Mouse (Mus musculus) adipocyte (in vitro differentiated cells): ENCODE data around the gene Mpzl2.
A peak's percentile ranks its signal among the peaks of the same experiment; 100 is the strongest.

ENCODE experiments used
- DNase-seq: peaks from one replicate; pipeline ENCODE4 v3.0.0-alpha.2; 2016; ENCODE audit warnings: low spot score

Mpzl2 gene

GRCm38 (mm10) chr9:45039499-45039898, at the start of gene Mpzl2:
Mpzl2 (plus strand) TSS chr9:45039799.
- no peak for DNase-seq

- no peak for DNase-seq
These were observed 47.8 kb upstream of the Mpzl2 start for GRCm38 (mm10) chr9:44991821-44992220.

DNA sequence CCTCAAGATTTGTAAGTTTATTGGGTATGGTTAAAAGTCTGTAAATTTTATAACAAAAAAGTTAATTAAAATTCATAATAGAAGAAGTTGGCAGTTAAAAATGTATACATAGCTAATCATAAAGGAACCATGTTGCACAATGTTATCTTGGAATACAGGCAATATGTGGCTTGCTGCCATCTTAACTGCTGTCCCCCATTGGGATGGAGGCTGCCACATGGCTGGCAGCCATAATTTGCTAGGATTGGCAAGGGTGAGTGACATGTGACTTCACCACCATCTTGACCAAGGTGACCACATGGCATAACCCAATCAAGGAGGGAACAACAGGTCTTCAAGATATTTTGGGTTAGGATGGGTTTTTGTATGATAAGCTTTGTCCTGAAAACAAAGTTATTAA, 47.3 kb upstream of the Mpzl2 start:
- DNase-seq, result peak; percentile 21

DNA sequence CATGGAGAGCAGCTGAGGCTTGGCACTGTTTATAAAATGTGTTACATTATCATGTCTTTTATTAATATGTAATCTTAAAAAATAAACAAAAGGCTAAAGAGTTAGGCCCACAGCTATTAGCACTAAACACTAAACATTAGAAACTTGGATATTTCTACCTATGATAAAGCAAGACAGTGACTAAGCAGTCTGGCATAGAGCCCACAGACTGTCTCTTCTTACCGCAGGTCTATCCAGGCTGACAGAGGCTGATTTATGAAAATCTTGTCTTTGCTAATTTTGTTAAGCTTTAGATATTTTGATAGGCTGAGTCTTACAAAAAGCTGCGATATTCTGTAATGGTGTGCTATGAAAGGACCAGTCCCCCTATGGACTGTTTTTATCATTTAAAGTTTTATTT, 46.3 kb upstream of the Mpzl2 start:
- no peak for DNase-seq

DNA sequence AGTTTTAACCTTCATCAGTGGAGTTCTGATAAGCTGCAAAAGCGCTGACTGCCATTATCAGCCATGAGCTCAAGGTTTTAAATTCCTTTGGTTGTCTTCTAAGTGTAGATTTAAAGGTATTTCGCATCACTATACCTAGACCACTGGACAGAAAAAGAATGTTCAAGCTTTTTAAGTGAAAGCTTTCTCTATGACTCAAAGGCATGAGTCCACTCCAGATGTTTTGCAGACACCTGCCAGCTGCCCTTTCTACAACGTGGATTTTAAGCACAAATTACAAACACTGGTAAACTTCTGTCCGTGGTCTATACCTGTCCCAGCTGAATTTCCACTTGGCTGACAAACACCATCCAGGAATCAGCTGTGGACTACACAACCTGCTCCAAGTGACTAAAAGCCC, 44.6 kb upstream of the Mpzl2 start:
- DNase-seq, result no peak

- DNase-seq, result no peak
These were observed 43.0 kb upstream of the Mpzl2 start for GRCm38 (mm10) chr9:44996590-44996989.

GRCm38 (mm10) chr9:44998138-44998537, 41.5 kb upstream of the Mpzl2 start:
- no peak for DNase-seq

GRCm38 (mm10) chr9:44999171-44999570, 40.4 kb upstream of the Mpzl2 start:
- DNase-seq, result no peak

- DNase-seq, result no peak
These were observed 39.8 kb upstream of the Mpzl2 start for GRCm38 (mm10) chr9:44999776-45000175.

- DNase-seq, result no peak
These were observed 39.4 kb upstream of the Mpzl2 start for GRCm38 (mm10) chr9:45000249-45000648.

- DNase-seq, result no peak
These were observed 32.2 kb upstream of the Mpzl2 start for GRCm38 (mm10) chr9:45007404-45007803.

GRCm38 (mm10) chr9:45008342-45008741, 31.3 kb upstream of the Mpzl2 start:
- DNase-seq, result no peak

GRCm38 (mm10) chr9:45009180-45010078, 30.2 kb upstream of the Mpzl2 start, which contains the start of gene Cd3e:
Cd3e (minus strand) TSS chr9:45009627.
- DNase-seq, result no peak

GRCm38 (mm10) chr9:45010461-45010860, 29.1 kb upstream of the Mpzl2 start:
- no peak for DNase-seq

DNA sequence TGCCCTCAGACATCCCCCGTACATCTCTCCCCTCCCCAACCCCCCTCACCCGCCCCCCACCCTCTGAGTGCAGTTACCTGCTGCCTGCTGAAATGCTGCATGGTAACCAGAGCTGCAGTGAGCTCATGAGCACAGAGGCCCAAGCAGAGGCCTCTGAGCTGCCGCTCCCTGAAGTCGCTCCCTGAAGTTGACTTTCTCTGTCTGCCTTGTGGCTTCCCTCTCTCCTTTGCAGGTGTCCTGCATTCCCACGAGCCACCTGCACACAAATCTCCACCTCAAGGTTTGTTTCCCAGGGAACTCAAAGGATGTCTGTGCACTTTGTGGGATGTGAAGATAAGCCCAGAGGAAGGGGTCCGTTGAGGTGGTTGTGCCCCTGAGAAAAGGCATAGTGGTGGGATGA, 28.3 kb upstream of the Mpzl2 start:
- no peak for DNase-seq

- no peak for DNase-seq
These were observed 24.7 kb upstream of the Mpzl2 start for GRCm38 (mm10) chr9:45014879-45015278.

- DNase-seq, result no peak
These were observed 23.8 kb upstream of the Mpzl2 start for GRCm38 (mm10) chr9:45015841-45016240.

- no peak for DNase-seq
These were observed 21.6 kb upstream of the Mpzl2 start for GRCm38 (mm10) chr9:45018031-45018430.

DNA sequence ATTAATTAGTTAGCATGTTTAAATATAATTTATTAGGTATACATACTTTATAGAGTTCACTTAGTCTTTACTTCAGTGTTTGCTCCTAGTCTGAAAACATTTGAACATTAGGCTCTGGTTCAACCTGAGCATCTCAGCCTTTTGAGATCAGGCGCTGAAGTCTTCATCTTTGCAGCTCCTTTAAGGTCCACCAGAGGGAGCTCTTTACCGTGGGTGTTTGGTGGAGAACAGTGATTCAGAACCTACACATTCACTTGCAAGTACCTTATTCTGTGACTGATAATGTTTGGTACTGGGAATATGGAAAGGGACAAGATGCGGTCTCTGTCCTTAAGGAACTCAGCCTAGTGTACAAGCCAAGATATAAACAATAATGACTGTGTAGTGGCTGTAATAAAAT, 16.8 kb upstream of the Mpzl2 start:
- DNase-seq, result peak; percentile 70

- no peak for DNase-seq
These were observed 16.0 kb upstream of the Mpzl2 start for GRCm38 (mm10) chr9:45023638-45024037.

- DNase-seq, result no peak
These were observed 15.4 kb upstream of the Mpzl2 start for GRCm38 (mm10) chr9:45024187-45024586.

DNA sequence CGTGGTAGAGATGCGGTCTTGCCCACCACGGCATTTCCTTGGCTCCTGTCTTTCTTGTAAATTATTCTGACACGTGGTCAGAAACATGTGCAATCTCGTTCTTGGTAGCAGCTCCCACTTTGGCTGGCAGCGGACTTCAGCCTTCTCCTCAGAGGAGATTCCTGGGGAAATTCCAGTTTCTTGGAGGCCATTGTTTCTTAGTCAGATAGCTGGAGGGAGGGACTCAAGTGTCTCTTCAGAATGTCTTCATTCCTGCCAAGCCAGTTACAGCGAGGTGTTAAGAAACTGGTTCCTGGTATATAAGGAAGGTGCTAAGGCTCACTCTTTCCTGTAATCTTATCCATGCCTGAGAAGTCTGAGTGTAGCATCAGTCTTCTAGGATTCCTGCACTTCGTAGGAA, 12.2 kb upstream of the Mpzl2 start:
- no peak for DNase-seq

- DNase-seq, result no peak
These were observed 9.3 kb upstream of the Mpzl2 start for GRCm38 (mm10) chr9:45030341-45030740.

DNA sequence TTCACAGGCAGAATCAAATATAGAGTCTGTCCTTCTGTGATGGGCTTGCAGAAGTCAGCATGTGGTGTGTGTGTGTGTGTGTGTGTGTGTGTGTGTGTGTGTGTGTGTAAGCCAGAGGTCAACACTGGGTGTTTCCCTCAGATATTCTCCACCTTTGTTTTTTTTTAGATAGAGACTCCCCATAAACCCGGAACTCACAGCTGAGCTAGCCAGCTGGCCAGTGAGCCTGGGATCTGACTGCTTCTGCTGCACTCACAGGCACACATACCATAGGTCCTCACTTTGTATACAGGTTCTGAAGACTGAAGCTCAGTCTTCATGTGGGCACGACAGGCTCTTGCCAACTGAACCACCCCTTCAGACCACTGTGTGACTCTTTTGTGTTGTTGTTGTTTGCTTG, 7.3 kb upstream of the Mpzl2 start:
- no peak for DNase-seq
